Mouse (Mus musculus) lung, embryonic 14.5 days (tissue): Measurements from ENCODE around the gene Vamp8. TPM values are rescaled to one million over a fixed set of nuclear protein-coding genes. Genes with fewer than 3 reads are reported as not detected.
A peak's percentile ranks its signal among the peaks of the same experiment; 100 is the strongest.

ENCODE experiments used
- ATAC-seq: fragments of 200-750 bp; cut with Nextera tagmentation; 2 replicates; pipeline ENCODE4 v1.8.0; 2017; ENCODE audit warnings: mild to moderate bottlenecking, moderate TSS enrichment, moderate library complexity; ENCODE audit not compliant: insufficient read depth
- DNase-seq: peaks from one replicate; pipeline ENCODE4 v3.0.0-alpha.2; 2015
- H3K27ac ChIP-seq: fragments of 300-500 bp; sonication (generic); 2 replicates; pipeline ENCODE4 v1.5.1; 2014; ENCODE audit warnings: low read depth, mild to moderate bottlenecking, moderate library complexity
- H3K27me3 ChIP-seq: fragments of 300-500 bp; sonication (generic); 2 replicates; pipeline ENCODE4 v1.6.1; 2014; ENCODE audit warnings: low read length, control low read depth; ENCODE audit not compliant: insufficient read depth
- H3K36me3 ChIP-seq: fragments of 300-500 bp; sonication (generic); 2 replicates; pipeline ENCODE4 v1.6.1; 2014; ENCODE audit warnings: control low read depth; ENCODE audit not compliant: insufficient read depth
- H3K4me1 ChIP-seq: fragments of 300-500 bp; sonication (generic); 2 replicates; pipeline ENCODE4 v1.6.1; 2014; ENCODE audit warnings: antibody characterized with exemption, control low read depth; ENCODE audit not compliant: insufficient read depth
- H3K4me2 ChIP-seq: fragments of 300-500 bp; sonication (generic); 2 replicates; pipeline ENCODE4 v1.6.1; 2014; ENCODE audit warnings: mild to moderate bottlenecking
- H3K4me3 ChIP-seq: fragments of 300-500 bp; sonication (generic); 2 replicates; pipeline ENCODE4 v1.5.1; 2014; ENCODE audit warnings: low read depth, low read length
- H3K9ac ChIP-seq: fragments of 300-500 bp; sonication (generic); 2 replicates; pipeline ENCODE4 v1.6.1; 2014
- H3K9me3 ChIP-seq: fragments of 300-500 bp; sonication (generic); 2 replicates; pipeline ENCODE4 v1.6.1; 2016; ENCODE audit warnings: low read depth, low read length, control low read depth
- CTCF ChIP-seq: IDR thresholded peaks from 2 replicates; pipeline ENCODE4 v1.5.1; 2016; ENCODE audit warnings: antibody characterized with exemption, low read depth
- WGBS: fragments of 180-500 bp; shearing (Covaris S2); extraction: QIAGEN DNeasy Blood & Tissue Kit; methylation state at CpG from one replicate; pipeline ENCODE4 v1.1.7; 2014; 5-methylcytosine and 5-hydroxymethylcytosine counted together
- polyA plus RNA-seq: library from polyadenylated mRNA; unstranded; fragments of >200 nt; fragmentation: Nextera tagmentation; extraction: Ambion mirVana; gene quantifications from 2 replicates; pipeline ENCODE4 v1.2.1, GENCODE M21; 2014

Vamp8 gene
- polyA plus RNA-seq, 1 experiment from 2014 or later, result 132 TPM

DNA sequence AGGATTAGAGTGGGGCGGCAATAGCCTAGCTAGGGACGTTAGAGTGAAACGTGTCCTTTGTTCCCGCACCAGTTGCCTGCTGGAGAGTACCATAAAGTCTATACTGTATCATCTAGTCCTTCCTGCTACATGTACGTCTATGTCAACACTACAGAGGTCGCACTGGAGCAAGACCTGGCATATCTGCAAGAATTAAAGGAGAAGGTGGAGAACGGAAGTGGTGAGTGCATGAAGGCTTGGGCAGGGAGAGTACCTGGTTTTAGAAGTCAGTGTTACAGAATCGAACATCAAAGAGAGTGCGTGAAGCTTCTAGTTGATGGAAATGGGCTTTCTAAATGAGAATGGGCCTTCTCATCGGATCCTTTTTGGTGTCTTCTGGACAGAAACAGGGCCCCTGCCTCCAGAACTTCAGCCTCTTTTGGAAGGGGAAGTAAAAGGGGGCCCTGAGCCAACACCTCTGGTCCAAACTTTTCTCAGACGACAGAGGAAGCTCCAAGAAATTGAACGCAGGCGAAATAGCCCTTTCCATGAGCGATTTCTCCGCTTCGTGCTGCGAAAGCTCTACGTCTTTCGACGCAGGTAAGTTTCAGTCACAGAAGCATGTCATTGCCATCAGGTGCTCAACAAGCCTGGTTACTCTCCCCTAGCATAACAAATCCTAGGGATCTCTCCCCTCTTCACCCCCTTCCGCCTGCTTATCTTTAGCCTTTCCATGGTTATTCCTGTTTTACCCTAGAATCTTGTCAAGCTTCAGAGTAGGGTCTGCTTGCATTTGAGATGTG lies 38.7 kb upstream of the Vamp8 start:
- 83% methylated on average over 21 of the region's 21 CpGs for WGBS

GRCm38 (mm10) chr6:72428036-72428435 lies 37.5 kb upstream of the Vamp8 start:
- no peaks in the 10 kb centered on the region for H3K9me3 ChIP-seq
- WGBS, result 30% methylated on average over 8 of the region's 8 CpGs
- DNase-seq (peak; percentile 87), ATAC-seq (peak; percentile 75)
- H3K4me3 ChIP-seq, result no peak overlapping the region
- peak; percentile 90 for TF ChIP-seq CTCF
- H3K9ac ChIP-seq, result no peak overlapping the region
- H3K27me3 ChIP-seq, result no peaks in the 10 kb centered on the region
- no peak overlapping the region for H3K27ac ChIP-seq
- H3K4me2 ChIP-seq, result no peak overlapping the region
- H3K36me3 ChIP-seq, result peaks cover 92% of the 10 kb centered on the region
- no peaks in the 10 kb centered on the region for H3K4me1 ChIP-seq

More for the DNA sequence above, 38.7 kb upstream of the Vamp8 start:
- TF ChIP-seq CTCF, result no peak
- H3K27me3 ChIP-seq, result no peaks in the 10 kb centered on the region
- no peaks in the 10 kb centered on the region for H3K4me1 ChIP-seq
- ATAC-seq (no peak), DNase-seq (no peak)
- H3K9ac ChIP-seq, result no peak overlapping the region
- no peaks in the 10 kb centered on the region for H3K9me3 ChIP-seq
- no peak overlapping the region for H3K27ac ChIP-seq
- H3K4me3 ChIP-seq, result no peak overlapping the region
- no peak overlapping the region for H3K4me2 ChIP-seq
- peaks cover 91% of the 10 kb centered on the region for H3K36me3 ChIP-seq

DNA sequence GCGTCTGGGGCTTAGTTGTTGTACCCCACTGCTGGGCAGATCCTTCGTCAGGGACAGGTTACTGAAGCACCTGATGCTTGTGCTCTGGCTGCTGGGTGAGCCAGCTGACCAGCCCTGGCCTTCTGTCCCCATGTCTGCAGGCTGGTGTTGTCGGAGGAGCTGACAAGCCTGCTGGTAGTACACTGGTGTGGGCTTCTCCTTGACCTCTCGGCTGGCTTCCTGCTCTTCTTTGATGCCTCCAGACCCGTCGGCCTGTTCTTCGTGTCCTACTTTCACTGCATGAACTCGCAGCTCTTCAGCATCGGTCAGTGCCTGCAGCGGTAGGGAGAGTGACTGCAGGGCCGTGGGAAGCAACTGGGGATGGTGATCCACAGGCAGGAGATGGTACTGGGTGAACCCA lies 35.1 kb upstream of the Vamp8 start:
- 91% methylated on average over 11 of the region's 11 CpGs for WGBS
- ATAC-seq, result no peak

DNA sequence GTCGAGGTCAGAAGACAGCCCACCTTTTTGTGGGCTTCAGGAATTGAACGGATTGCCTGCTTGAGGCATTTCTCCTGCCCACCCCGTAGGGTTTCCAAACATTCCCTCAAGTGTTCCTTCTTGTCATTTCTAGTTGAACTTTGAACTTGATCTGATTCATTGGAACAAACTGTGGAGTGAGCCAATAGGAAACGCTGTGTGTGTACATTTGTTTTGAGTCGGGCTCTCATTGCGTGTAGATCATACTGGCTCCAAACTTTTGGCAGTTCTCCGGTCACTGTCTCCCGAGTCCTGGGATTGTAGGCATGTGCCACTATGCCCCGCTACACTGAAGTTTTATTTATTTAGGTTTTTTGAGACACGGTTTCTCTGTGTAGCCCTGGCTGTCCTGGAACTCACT lies 30.4 kb upstream of the Vamp8 start:
- ATAC-seq, result no peak
- TF ChIP-seq CTCF, result no peak
- Histone ChIP-seq H3K4me2 (no peak overlapping the region), H3K27ac (no peak overlapping the region), H3K9me3 (no peaks in the 10 kb centered on the region), H3K9ac (no peak overlapping the region), H3K27me3 (no peaks in the 10 kb centered on the region), H3K36me3 (peaks cover 84% of the 10 kb centered on the region), H3K4me3 (no peak overlapping the region), H3K4me1 (no peaks in the 10 kb centered on the region)
- 87% methylated on average over 10 of the region's 10 CpGs for WGBS
- no peak for DNase-seq

More for the DNA sequence above, 35.1 kb upstream of the Vamp8 start:
- no peak for TF ChIP-seq CTCF
- Histone ChIP-seq H3K27ac (no peak overlapping the region), H3K4me2 (no peak overlapping the region), H3K27me3 (no peaks in the 10 kb centered on the region), H3K36me3 (peaks cover 89% of the 10 kb centered on the region), H3K9ac (no peak overlapping the region), H3K4me3 (no peak overlapping the region), H3K9me3 (no peaks in the 10 kb centered on the region), H3K4me1 (no peaks in the 10 kb centered on the region)
- no peak for DNase-seq

- H3K27ac ChIP-seq, result no peak overlapping the region
- no peak overlapping the region for H3K9ac ChIP-seq
- WGBS, result 81% methylated on average over 1 of the region's 1 CpGs
- no peak for DNase-seq
- no peaks in the 10 kb centered on the region for H3K9me3 ChIP-seq
- no peak for ATAC-seq
- no peak overlapping the region for H3K4me3 ChIP-seq
- peaks cover 73% of the 10 kb centered on the region for H3K36me3 ChIP-seq
- TF ChIP-seq CTCF, result no peak
- H3K4me1 ChIP-seq, result peaks cover 6% of the 10 kb centered on the region; the same call in 1 of the 2 replicates
- H3K27me3 ChIP-seq, result no peaks in the 10 kb centered on the region
- H3K4me2 ChIP-seq, result no peak overlapping the region
Measured at GRCm38 (mm10) chr6:72419806-72420205, 29.3 kb upstream of the Vamp8 start.

DNA sequence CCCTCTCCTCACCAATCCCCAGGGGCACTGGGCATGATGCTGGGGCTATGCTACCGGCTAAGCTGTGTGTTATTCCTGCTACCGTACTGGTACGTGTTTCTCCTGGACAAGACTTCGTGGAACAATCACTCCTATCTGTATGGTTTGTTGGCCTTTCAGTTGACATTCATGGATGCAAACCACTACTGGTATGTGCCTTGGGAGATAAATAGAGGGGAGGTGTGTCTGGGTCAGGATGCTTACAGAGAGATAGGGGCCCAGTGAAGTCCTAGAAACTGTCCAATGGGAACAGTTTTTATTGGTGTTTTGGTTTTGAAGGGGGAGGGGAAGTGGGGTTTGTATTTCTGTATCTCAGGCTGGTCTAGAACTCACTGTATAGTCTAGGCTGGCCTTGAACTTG lies 27.8 kb upstream of the Vamp8 start:
- Histone ChIP-seq H3K4me3 (no peak overlapping the region), H3K36me3 (peaks cover 58% of the 10 kb centered on the region), H3K27ac (no peak overlapping the region), H3K4me2 (no peak overlapping the region), H3K9me3 (no peaks in the 10 kb centered on the region), H3K4me1 (peaks cover 7% of the 10 kb centered on the region; the same call in 1 of the 2 replicates), H3K9ac (no peak overlapping the region), H3K27me3 (no peaks in the 10 kb centered on the region)
- no peak for ATAC-seq
- DNase-seq, result no peak
- TF ChIP-seq CTCF, result no peak
- 86% methylated on average over 4 of the region's 4 CpGs for WGBS

DNA sequence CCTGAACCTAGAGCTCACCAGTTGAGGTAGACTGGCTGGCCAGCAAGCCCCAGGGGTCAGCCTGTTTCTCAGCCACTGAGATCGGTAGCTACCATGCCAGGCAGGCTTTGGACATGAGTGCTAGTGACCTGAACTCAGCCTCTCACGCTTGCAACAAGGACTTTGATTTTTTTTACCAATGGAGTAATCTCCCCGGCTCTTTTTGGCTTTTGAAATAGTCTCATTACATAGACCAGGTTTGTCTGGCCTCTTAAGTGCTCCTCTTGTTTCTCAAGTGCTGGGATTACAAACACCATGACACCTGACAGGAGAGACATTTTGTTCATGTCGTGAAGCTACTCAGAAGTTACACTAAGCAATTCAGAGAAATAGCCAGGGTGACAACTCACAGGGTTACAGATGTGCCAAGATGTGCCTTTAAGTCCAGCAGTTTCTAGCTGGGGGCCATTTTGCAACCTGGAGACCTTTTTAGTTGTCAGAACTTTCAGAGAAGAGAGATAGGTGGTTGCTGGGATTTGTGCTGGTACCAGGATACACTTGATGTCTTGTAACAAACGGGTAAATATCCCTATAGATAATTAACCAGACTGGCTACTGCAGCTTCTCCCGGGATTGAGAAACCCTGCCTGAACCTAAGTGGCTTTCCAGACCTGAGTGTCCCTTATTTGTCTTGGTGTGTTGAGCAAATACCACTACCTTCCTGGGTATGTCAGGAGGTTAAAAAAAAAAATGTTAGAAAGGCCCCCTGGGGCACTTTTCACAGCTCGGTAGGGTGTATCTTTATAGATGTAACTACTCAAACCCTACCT lies 25.7 kb upstream of the Vamp8 start:
- Histone ChIP-seq H3K9ac (no peak overlapping the region), H3K4me2 (no peak overlapping the region)
- 60% methylated on average over 7 of the region's 7 CpGs for WGBS

More for the DNA sequence above, 25.7 kb upstream of the Vamp8 start:
- peaks cover 7% of the 10 kb centered on the region; the same call in 1 of the 2 replicates for H3K4me1 ChIP-seq
- DNase-seq, result no peak
- no peak for TF ChIP-seq CTCF
- peaks cover 40% of the 10 kb centered on the region for H3K36me3 ChIP-seq
- no peak overlapping the region for H3K27ac ChIP-seq
- no peaks in the 10 kb centered on the region for H3K27me3 ChIP-seq
- no peak for ATAC-seq
- H3K9me3 ChIP-seq, result no peaks in the 10 kb centered on the region
- no peak overlapping the region for H3K4me3 ChIP-seq
